Mouse (Mus musculus): ENCODE data around the gene Pitpnc1. TPM values are rescaled to one million over a fixed set of nuclear protein-coding genes. Genes with fewer than 3 reads are reported as not detected.
"Not testable (repeated sequence)": the region's sequence is repeated elsewhere in the genome, so short reads cannot be mapped to it uniquely, and the experiment has no call there.

Pitpnc1 gene
- 10 to 100 TPM; 57.4 to 66.8 TPM for total RNA-seq (2021)
- long read RNA-seq, experiment 1, partial matches to known transcripts, result 3 of 32 reads
- long read RNA-seq, experiment 1, other reads (novel, unspliced or antisense), result 28 of 32 reads
- long read RNA-seq, experiment 2, partial matches to known transcripts, result 4 of 33 reads
- long read RNA-seq, experiment 2, other reads (novel, unspliced or antisense), result 29 of 33 reads

DNA sequence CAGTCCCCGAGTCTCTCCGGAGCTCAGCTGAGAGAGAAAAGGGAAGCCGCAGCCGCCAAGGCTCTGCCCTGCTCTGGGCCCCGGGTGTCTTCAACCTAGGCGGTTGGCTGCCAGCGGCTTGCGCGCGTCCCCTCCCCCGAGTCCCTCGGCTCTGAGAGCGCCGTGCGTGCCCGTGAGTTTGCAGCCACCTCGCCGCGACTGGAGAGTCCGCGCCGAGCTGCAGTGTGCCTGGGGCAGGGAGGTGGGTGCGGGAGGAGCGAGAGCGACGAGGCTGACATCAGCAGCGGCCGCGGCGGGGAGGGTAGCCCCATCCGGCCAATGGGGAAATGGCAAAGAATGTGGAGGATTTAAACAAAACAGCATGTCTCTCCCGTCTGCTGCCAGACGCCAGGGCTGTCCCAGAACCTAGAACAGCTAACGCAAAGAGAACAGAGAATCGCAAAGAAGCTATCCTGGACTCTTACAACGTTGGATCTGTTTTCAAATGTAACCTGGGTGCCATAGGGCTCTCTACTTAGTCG is at the start of gene Pitpnc1:
Pitpnc1 (minus strand) TSS at position 179 of the 521 bp plus-strand sequence.
- intact Hi-C loops (cut with DNase I; ENCODE audit: low total_unique reads), result loop anchor here (2.0 to 5.0 kb wide), 3 partner anchors 78 to 258 kb away; no protein-coding TSS in a partner anchor
- DNase-seq, result peak; percentile 81

DNA sequence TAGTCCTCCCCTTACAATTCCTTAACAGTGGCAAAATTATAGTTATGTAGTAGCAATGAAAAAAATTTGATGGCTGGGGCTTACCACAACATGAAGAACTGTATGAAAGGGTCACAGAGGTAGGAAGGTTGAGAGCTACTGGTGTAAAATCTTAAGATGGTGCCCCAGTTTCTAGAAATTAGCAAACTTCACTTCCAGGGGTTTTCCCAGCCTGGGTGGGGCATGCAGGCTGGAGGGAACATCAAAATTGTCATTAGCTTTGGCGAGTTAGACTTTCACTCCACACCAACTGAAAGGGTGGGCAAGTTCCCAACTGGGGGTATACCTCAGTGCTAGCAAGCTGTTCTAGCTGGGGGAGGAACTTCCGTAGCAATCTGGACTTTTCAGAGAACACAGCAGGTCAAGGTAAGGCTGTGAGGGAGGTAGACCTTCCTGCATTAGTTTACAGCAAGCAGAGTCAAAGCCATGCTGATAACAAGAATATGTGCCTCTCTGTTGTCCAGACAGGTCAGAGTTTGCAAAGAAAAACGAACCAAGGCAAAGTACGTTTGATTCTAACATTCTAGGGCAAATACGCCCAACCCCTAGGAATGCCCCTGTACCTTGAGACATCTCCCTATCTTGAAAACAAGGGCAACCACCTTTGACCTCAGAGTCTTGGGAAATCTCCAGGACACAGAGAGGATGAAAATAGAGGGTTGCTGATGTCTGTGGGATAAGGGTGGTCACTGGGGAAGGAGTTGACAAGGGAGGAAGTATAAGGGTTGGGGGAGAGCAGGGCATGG is 48.3 kb upstream of the Pitpnc1 start:
- intact Hi-C loops (cut with DNase I; ENCODE audit: low total_unique reads), result no loop called here
- no peak for DNase-seq

DNA sequence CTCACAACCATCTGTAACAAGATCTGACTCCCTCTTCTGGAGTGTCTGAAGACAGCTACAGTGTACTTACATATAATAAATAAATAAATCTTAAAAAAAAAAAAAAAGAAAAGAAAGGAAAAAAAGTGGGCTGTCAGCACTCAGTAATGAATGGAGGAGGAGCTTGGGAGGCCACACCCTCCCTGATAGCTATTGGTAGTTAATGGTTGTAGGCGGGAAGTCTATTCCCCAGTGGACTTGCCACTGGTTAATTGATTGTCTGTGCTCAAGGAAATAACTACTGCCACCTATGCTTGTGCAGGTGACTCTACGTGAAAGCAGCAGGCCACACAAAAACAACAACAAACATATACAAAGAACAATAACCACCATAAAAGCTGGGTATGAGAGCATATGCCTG is 45.9 kb upstream of the Pitpnc1 start:
- intact Hi-C loops (cut with DNase I; ENCODE audit: low total_unique reads), result no loop called here
- no peak for DNase-seq

DNA sequence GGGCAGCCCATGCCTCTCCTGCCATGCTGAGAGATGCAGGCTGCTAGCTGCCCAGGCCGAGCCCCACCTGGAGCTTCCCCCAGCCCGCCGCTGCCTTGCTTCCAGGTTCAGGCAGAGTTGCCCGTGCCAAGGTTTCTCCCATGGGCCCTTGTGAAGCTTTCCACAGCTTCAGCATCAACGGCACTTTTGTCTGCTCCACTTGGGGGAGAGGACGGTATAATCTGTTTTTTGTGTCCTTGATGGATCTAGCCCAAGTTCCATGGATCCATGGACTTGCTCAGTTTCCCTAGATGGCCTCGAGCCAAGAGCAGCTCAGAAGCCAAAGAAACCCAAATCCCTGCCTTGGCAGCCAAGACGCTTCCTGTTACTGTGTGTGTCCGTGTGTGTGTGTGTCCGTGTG is 42.5 kb upstream of the Pitpnc1 start:
- DNase-seq, result no peak
- intact Hi-C loops (cut with DNase I; ENCODE audit: low total_unique reads), result no loop called here

DNA sequence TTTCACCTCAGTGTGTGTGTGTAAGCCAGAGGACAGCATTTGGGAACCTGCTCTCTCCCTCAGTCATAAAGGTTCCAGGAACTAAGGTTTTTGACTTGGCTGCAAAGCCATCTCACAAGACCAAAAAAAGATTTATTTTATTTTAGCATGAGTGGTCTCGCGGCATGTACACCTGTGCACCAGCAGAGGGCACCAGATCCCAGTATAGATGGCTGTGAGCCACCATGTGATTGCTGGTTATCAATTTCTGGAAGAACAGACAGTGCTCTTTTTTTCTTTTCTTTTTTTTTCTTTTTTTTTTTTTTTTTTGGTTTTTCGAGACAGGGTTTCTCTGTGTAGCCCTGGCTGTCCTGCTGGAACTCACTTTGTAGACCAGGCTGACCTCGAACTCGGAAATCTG is 41.5 kb upstream of the Pitpnc1 start:
- intact Hi-C loops (cut with DNase I; ENCODE audit: low total_unique reads), result not testable (repeated sequence)
- DNase-seq, result peak; percentile 42

DNA sequence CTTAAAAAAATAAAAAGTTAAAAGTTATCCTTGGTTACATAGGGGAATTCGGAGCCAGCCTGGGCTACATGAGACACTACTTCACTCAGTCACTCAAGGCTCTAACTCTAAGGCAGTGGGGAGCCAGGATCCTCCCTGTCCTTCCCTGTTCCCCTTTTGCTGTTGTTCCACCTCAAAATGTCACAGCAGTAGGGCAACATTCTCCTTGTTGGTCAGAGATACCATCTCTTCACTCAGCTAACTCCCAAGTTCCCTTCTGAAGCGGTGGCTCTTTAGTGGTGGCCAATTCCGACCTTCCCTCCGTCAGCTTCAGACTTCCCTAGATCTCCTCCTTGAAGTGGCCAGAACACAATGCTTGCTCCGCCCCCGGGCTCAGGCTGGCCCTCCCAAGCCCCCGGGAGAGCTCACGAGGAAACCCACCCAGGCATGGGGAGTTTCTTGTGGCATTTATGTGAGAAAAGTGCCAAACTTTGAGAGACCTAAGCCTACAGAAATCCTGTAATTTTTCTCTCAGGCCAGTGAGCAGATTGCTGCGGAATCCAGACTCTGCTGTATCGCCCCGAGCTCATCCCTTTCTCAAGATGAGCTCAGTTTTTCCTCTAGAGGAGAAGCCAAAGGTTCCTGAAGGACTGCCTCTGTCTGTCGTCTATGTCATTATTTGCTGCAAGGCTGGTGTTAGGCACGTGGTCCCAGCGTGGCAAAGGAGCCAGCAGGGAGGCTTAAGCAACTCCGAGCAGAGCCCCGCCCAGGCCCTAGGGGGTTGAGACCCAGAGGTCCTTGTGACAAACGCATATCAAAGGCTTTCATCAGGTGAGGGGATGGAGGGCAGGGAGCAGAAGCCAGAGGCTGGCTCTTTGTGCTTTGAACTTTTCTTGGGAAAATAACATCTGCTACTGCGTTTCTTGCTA is 40.1 kb upstream of the Pitpnc1 start:
- peak; percentile 26 for DNase-seq
- intact Hi-C loops (cut with DNase I; ENCODE audit: low total_unique reads), result no loop called here

DNA sequence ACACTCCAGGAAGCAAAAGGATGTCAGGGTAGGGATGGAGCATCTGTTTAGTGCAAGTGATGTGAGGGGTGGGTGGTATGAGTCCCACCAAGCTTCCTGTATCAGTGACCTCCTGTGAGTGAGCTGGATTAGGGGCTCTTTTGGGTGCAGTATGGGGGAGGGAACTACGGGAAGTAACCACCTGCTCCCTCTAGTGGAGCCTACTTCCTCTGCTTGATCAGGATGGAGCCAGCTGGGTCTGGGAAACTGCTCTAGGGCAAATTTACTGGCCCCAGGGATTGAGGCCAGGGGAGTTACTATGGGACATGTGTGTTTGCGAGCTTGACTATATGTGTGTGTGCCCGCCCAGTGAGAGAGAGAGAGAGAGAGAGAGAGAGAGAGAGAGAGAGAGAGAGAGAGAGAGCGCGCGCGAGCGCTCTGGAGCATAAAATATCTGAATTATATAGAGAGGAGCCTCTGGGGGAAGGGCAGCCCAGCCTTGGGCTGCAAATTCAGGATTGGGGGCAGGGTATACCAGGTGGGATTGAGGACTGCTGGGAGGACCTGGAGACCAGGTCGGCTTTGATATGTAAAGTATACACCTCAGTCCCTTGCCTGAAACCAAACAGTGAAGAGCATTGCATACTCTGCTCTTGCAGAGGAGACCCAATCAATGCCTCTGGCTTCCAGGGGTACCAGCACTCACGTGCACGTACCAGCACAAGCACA is 39.3 kb upstream of the Pitpnc1 start:
- DNase-seq, result no peak
- intact Hi-C loops (cut with DNase I; ENCODE audit: low total_unique reads), result no loop called here

DNA sequence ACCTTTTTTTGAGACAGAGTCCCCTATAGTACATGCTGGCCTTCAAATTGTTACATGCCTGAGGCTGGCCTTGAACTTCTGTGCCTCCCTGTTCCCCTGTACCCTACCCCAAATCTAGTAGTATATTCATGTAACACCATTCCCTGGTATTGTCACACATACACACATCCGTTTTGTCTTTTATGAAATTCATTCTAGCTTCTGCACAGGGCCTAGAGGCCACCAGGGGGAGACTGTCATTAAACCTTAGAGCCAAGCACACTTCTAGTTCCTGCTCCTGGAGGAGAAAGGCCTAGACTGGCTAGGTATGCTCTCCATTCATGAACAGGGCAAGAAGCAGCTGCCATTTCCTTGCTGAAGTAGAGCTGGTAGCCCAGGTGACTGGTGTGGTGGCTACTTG is 35.8 kb upstream of the Pitpnc1 start:
- no peak for DNase-seq
- intact Hi-C loops (cut with DNase I; ENCODE audit: low total_unique reads), result no loop called here

DNA sequence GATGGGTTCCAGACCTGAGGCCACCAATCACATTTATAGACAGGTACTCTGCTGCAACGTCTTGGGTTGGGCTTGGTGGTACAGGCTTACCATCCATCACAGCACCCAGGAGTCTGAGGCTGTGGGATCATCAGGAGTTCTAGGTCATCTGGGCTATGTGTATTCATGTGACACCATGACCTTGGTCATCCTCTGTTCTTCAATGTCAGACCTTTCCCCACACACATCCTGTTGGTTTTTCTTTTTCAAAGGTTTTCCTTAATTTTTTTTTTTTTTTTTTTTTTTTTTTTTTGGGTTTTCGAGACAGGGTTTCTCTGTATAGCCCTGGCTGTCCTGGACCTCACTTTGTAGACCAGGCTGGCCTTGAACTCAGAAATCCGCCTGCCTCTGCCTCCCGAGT is 33.9 kb upstream of the Pitpnc1 start:
- intact Hi-C loops (cut with DNase I; ENCODE audit: low total_unique reads); DNase-seq: not testable (repeated sequence)

DNA sequence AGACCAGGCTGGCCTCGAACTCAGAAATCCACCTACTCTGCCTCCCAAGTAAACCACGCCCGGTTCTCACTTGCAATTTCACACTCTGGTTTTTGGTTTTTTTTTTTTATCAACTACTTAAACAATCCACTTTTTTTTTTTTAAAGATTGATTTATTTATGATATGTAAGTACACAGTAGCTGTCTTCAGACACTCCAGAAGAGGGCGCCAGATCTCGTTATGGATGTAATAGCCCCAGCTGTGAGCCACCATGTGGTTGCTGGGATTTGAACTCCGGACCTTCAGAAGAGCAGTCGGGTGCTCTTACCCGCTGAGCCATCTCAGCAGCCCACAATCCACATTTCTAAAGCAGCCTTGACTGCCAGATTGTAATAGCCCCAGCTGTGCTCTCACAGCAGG is 32.3 kb upstream of the Pitpnc1 start:
- intact Hi-C loops (cut with DNase I; ENCODE audit: low total_unique reads), result no loop called here
- no peak for DNase-seq

DNA sequence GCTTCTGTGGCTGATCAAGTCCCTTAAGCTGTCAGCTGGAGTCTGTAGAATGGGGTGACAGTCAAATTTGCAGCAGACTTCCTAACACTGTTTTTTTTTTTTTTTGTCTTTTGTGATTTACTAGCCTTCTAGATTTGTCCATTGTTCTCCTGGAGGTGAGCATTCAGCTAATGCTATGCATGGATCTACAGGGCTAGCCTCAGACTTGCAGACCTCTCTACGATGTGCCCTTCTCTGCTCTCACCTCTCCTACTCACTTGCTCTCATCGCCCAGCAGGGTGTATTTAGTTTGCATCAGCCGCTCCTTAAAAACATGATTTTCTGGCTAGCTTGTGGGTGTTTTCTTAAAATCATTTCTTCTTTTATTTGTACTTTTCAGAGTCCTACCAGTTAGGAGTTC is 13.8 kb upstream of the Pitpnc1 start:
- DNase-seq, result no peak
- intact Hi-C loops (cut with DNase I; ENCODE audit: low total_unique reads), result no loop called here

DNA sequence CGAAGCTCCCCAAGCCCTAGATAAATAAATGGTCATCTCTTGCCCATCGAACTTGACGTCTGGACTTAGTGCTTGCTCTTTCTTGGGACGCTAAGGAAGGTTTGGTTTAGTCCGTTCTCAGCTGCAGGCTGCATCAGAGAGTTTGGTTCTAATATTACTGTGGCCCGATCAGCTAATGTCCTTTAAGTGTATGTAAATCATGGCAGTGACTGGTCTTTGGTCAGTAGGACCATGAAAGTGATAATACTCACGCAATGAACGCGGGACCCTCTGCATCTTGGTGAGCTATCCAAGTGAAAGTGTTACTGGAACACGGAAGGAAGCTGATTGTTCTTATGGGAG is 9.3 kb upstream of the Pitpnc1 start:
- DNase-seq, result no peak
- intact Hi-C loops (cut with DNase I; ENCODE audit: low total_unique reads), result no loop called here

DNA sequence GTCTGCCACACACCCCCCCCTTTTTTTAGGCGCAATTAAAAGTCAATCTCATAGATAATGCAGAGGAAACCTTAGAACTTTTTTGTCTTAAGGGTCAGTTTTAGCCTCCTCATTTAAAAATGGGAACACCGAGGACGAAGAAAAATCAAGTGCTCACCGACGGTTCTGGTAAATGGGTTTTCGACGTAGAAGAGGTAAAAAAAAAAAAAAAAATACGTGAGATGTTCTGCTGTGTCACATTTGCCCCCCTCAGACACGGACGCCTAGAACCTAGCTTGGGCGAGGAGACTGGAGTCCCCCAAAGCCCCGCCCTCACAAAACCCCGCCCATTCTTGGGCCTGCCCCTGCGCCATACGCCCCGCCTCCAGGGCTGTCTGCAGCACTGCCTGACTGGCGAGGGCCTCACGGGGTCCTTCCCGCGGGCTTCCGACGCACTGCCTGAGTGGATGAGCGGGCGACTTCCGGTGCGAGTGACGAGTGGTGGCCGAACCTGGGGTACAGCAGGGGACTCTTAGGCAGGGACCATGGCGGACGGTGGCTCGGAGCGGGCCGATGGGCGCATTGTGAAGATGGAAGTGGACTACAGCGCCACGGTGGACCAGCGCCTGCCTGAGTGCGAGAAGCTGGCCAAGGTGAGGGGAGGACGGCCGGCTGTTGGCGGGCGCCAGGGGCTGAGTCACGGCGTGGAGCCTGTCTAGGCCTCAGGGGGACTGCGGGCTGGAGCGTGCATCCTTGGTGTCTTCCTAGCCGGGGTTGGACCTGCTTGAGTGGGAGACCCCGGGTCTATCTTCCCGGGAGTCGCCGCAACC is 8.8 kb upstream of the Pitpnc1 start, which contains the start of gene Psmd12:
Psmd12 (plus strand) TSS at position 432 of the 809 bp plus-strand sequence.
- intact Hi-C loops (cut with DNase I; ENCODE audit: low total_unique reads), result no loop called here
- DNase-seq, result peak; percentile 97

DNA sequence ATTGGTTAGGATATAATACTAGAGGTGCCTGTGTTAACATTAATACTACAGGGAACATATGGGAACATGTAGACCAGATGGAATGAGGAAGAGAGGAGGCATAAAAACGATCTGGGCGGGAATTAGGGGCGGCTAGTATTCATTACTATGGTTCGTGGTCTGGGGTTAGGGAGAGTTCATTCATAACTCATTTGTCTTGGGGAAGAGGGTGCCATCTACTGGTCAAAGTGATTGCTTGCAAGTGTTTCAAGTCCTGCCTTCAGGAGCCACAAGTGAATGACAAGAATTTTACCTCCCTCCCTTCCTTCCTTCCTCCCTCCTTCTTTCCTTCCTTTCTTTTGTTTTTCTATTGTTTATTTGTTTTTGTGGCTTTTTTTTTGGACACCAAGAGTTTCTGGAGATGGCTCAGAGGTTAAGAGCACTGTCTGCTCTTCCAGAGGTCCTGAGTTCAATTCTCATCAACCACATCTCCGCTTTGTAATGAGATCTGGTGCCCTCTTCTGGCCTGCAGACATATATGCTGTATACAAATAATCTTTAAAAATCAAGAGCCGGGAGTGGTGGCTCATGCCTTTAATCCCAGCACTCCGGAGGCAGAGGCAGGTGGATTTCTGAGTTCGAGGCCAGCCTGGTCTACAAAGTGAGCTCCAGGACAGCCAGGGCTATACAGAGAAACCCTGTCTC is 2.8 kb upstream of the Pitpnc1 start:
- no peak for DNase-seq

DNA sequence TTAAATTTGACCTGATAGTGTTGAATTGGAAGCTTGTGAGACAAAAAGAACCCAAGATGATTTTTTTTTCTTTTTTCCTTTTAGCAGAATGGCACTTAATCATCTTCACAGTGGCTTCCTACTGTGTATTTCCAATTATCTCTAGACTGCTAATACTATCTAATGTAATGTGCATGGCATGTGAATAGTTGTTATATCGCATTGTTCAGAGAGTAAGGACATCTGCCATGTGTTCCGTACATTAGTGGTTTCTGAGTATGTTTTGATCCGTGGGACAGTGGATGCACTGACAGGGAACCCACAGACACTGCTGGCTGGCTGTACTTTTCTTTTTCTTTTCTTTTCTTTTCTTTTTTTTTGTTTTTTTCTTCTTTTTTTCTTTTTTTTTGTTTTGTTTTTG is 1.8 kb upstream of the Pitpnc1 start:
- DNase-seq, result no peak

More for the DNA sequence above, 2.8 kb upstream of the Pitpnc1 start:
- intact Hi-C loops (cut with DNase I; ENCODE audit: low total_unique reads), result loop anchor here (5.0 kb wide), 2 partner anchors 196 to 261 kb away; no protein-coding TSS in a partner anchor

DNA sequence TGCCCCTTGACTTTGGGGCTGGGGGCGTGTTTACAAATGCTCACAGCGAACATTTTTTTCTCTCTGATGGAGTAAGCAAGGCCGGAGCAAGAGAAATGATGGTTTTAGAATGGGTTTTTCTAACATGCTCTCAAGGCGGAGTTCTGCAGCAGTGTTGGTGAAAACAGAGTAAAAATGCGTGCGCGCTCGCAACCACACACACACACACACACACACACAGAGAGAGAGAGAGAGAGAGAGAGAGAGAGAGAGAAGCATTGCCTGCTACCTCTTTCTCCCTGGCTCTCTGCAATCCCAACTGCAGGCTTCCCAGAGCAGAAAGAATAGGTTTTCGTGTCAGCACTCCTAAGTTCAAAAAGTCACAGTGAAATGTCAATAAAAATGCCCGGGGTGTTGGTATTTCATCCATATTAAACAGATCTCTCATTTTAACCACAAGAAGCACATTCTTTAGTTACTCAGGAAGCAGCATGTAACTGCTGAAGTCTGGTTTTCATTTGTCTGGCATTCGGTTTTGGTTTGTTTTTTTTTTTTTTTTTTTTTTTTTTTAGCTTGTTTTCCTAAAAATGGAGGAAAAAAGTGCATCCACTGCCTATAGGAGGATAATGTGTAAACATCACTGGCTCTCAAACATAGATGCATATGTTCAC is 697 bp upstream of the Pitpnc1 start:
- intact Hi-C loops (cut with DNase I; ENCODE audit: low total_unique reads), result loop anchor here (2.0 to 5.0 kb wide), 3 partner anchors 78 to 259 kb away; no protein-coding TSS in a partner anchor

More for the DNA sequence above, 1.8 kb upstream of the Pitpnc1 start:
- intact Hi-C loops (cut with DNase I; ENCODE audit: low total_unique reads), result loop anchor here (5.0 kb wide), 2 partner anchors 195 to 260 kb away; no protein-coding TSS in a partner anchor

More for the DNA sequence above, 697 bp upstream of the Pitpnc1 start:
- no peak for DNase-seq
